Mouse (Mus musculus) limb, embryonic 14.5 days (tissue): ENCODE results near the gene Vwa3a. TPM values are rescaled to one million over a fixed set of nuclear protein-coding genes. Genes with fewer than 3 reads are reported as not detected.

ENCODE experiments used
- ATAC-seq: fragments of 200-750 bp; cut with Nextera tagmentation; 2 replicates; pipeline ENCODE4 v1.8.0; 2017; ENCODE audit warnings: low read depth, moderate number of reproducible peaks, moderate TSS enrichment; ENCODE audit not compliant: low FRiP score
- DNase-seq: peaks from one replicate; pipeline ENCODE4 v3.0.0-alpha.2; 2015; ENCODE audit warnings: low spot score
- H3K27ac ChIP-seq: fragments of 300-500 bp; sonication (generic); replicated peaks from 2 replicates; pipeline ENCODE4 v1.5.1; 2014; ENCODE audit warnings: low read depth, mild to moderate bottlenecking, low read length, moderate library complexity, mixed read lengths
- H3K27me3 ChIP-seq: fragments of 300-500 bp; sonication (generic); 2 replicates; pipeline ENCODE4 v1.6.1; 2014; ENCODE audit warnings: low read length, mixed read lengths; ENCODE audit not compliant: control insufficient read depth, insufficient read depth
- H3K36me3 ChIP-seq: fragments of 300-500 bp; sonication (generic); 2 replicates; pipeline ENCODE4 v1.6.1; 2014; ENCODE audit warnings: mild to moderate bottlenecking, low read length, moderate library complexity, mixed read lengths; ENCODE audit not compliant: control insufficient read depth, insufficient read depth
- H3K4me1 ChIP-seq: fragments of 300-500 bp; sonication (generic); 2 replicates; pipeline ENCODE4 v1.6.1; 2014; ENCODE audit warnings: antibody characterized with exemption, low read length, mixed read lengths; ENCODE audit not compliant: control insufficient read depth, insufficient read depth
- H3K4me2 ChIP-seq: fragments of 300-500 bp; sonication (generic); replicated peaks from 2 replicates; pipeline ENCODE4 v1.6.1; 2014; ENCODE audit warnings: low read depth, mild to moderate bottlenecking, low read length, moderate library complexity; ENCODE audit not compliant: severe bottlenecking
- H3K4me3 ChIP-seq: fragments of 300-500 bp; sonication (generic); replicated peaks from 2 replicates; pipeline ENCODE4 v1.5.1; 2014; ENCODE audit warnings: low read length
- H3K9ac ChIP-seq: fragments of 300-500 bp; sonication (generic); 2 replicates; pipeline ENCODE4 v1.6.1; 2014; ENCODE audit warnings: mild to moderate bottlenecking, low read depth, low read length, moderate library complexity; ENCODE audit not compliant: severe bottlenecking
- H3K9me3 ChIP-seq: fragments of 300-500 bp; sonication (generic); 2 replicates; pipeline ENCODE4 v1.6.1; 2016; ENCODE audit warnings: low read length; ENCODE audit not compliant: control insufficient read depth
- POLR2A ChIP-seq: fragments of 200-500 bp; IDR thresholded peaks from 2 replicates; pipeline ENCODE4 v1.8.0; 2012; ENCODE audit warnings: inconsistent platforms, mild to moderate bottlenecking, moderate library complexity, borderline replicate concordance; ENCODE audit not compliant: insufficient read depth, insufficient read length; ENCODE audit errors: extremely low read depth
- WGBS: fragments of 180-500 bp; shearing (Covaris S2); extraction: QIAGEN DNeasy Blood & Tissue Kit; methylation state at CpG from one replicate; pipeline ENCODE4 v1.1.7; 2014; 5-methylcytosine and 5-hydroxymethylcytosine counted together
- polyA plus RNA-seq, 2 experiments: library from polyadenylated mRNA; depleted of rRNA in 1 of 2; stranded (reverse) in 1 of 2; unstranded in 1 of 2; fragments of >200 nt; fragmentation: Nextera tagmentation in 1 of 2; extraction: Ambion mirVana in 1 of 2; gene quantifications; 2 replicates each; pipeline versions ENCODE4 v1.2.1 to v1.2.3; 2012 to 2014

Vwa3a gene
- polyA plus RNA-seq, 2 experiments: 0.10 to 0.19 TPM

DNA sequence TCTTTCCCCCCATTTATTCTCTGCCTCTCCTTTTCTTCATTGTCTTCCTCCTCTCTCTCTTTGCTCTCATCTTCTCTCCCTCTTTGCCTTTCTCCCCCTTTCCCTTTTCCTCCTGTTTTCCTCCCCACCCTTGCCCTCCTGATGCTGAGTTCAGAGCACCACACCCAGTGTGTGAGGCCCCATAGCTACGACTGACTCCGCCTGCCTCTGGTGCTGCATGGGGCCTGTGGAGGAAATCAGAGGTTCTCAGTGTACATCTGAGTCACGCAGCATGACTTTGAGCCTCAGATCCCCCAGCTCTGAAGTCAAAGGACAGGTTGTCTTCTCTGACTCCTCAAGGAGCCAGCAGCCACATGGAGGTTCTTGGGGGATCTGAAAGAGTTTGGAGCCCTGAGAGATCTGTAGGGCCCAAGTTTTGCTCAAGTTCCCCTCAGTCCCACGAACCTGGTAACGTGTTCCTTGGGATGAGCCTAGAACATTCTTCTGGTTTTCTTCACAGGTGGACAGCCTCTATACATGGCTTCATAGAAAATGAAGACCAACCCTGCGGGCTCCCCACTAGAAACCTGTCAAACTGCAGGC is 72.8 kb downstream of the Vwa3a start, which contains the start of gene Gm5737:
TSS of gene Gm5737 (plus strand) at position 532 of the 582 bp plus-strand sequence.
- Histone ChIP-seq H3K4me3 (no peak within 1 kb of the TSS), H3K36me3 (no peaks in the 10 kb centered on the region), H3K4me1 (peaks cover 3% of the 10 kb centered on the region; the same call in 1 of the 2 replicates), H3K9me3 (no peaks in the 10 kb centered on the region), H3K27ac (no peak within 1 kb of the TSS), H3K4me2 (no peak within 1 kb of the TSS), H3K27me3 (no peaks in the 10 kb centered on the region), H3K9ac (no peak within 1 kb of the TSS)
- WGBS: 78% methylated on average over 6 of the region's 6 CpGs
- no peak for ATAC-seq
- DNase-seq: no peak
- TF ChIP-seq POLR2A: no peak

DNA sequence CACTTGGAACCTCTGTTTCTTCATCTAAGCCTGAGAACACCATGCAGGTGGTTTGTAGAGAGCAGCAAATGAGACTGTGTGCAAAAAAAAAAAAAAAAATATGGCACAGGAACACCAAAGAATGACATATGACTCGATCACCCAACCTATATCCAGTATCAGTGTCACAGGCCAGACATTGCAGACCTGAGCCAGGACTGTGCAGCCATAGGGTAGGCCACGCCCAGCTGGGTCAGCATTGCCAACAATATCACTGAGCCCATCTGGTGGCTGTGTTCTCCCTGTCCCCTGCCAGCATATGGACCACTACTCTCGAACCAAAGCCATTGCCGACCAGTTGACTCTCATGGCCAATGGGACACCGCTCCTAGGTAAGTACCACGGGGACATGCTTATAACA is 78.4 kb downstream of the Vwa3a start:
- H3K4me3 ChIP-seq: no peak overlapping the region
- H3K9ac ChIP-seq: no peak overlapping the region
- no peaks in the 10 kb centered on the region for H3K4me1 ChIP-seq
- H3K9me3 ChIP-seq: no peaks in the 10 kb centered on the region
- no peak overlapping the region for H3K4me2 ChIP-seq
- TF ChIP-seq POLR2A: no peak
- H3K27me3 ChIP-seq: no peaks in the 10 kb centered on the region
- ATAC-seq (no peak), DNase-seq (no peak)
- WGBS: 83% methylated on average over 6 of the region's 6 CpGs
- H3K36me3 ChIP-seq: no peaks in the 10 kb centered on the region
- H3K27ac ChIP-seq: no peak overlapping the region

DNA sequence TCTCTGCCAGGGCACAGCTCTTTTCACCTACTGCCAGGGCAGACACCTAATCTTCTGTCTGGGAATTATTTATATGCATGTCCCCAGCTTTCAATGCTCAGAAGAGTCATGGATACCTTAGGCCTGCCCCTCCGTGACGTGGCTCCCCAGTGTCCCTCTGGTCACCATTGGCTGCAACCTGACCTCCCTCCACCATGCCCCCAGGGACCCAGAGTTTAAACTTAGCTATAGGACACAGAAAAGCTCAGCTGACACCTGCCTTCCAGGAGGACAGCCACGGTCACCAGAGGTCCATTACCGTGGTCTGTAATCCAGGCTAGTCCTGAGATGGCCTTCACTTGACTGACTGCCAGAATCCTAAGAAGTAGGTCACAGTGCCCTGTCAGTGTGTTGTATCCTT is 80.3 kb downstream of the Vwa3a start:
- no peak overlapping the region for H3K27ac ChIP-seq

DNA sequence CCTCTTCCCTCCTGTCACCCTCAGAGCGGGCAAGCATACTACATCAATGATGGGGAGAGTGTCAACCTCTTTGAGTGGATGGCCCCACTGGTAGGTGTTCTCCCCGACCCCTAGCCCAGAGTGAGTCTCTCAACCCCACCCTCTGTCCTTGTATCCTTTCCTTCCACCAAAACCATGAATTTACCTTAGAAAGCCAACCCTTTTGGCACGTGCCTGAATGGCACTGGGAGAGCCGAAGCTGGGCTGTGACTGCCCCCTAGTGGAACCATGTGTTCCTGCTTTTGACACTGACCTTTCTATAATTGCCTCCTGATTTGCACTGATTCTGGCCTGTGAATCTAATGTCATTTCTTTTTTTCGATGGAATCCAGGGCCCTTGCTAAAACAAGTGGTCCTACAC is 84.1 kb downstream of the Vwa3a start:
- H3K27ac ChIP-seq: no peak overlapping the region
- WGBS: 27% methylated on average over 5 of the region's 5 CpGs
- ATAC-seq (0 out of 2 replicates have a peak, but pooled peaks have one; percentile 39), DNase-seq (peak; percentile 75)
- no peak overlapping the region for H3K9ac ChIP-seq
- no peaks in the 10 kb centered on the region for H3K4me1 ChIP-seq
- no peak overlapping the region for H3K4me2 ChIP-seq
- no peaks in the 10 kb centered on the region for H3K36me3 ChIP-seq
- TF ChIP-seq POLR2A: no peak
- no peaks in the 10 kb centered on the region for H3K27me3 ChIP-seq
- no peak overlapping the region for H3K4me3 ChIP-seq
- no peaks in the 10 kb centered on the region for H3K9me3 ChIP-seq

More for the DNA sequence above, 80.3 kb downstream of the Vwa3a start:
- ATAC-seq (no peak), DNase-seq (no peak)
- Histone ChIP-seq H3K9ac (no peak overlapping the region), H3K27me3 (no peaks in the 10 kb centered on the region), H3K36me3 (no peaks in the 10 kb centered on the region), H3K4me1 (no peaks in the 10 kb centered on the region), H3K4me2 (no peak overlapping the region), H3K4me3 (no peak overlapping the region), H3K9me3 (no peaks in the 10 kb centered on the region)
- no peak for TF ChIP-seq POLR2A
- 87% methylated on average over 4 of the region's 4 CpGs for WGBS

DNA sequence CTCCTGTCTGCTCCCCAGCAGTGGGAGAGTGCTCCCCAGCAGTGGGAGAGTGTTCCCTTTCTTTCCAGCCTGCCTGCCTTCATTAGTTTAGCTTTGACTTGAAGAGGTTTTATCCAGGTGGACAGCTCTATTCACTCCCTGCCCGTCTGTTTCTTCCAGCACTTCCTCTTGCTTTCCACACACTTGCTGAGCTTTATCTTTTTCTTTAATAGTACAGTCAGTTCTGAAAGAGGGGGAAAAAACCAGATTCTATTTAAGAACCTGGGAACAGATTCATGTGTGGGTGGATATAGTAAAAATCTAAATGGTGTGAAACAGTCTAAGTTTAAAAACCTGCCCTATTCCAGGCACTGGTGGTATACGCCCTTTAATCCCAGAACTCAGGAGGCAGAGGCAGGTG is 86.0 kb downstream of the Vwa3a start:
- ATAC-seq (no peak), DNase-seq (no peak)
- Histone ChIP-seq H3K4me2 (no peak overlapping the region), H3K36me3 (no peaks in the 10 kb centered on the region), H3K4me3 (no peak overlapping the region), H3K9me3 (no peaks in the 10 kb centered on the region), H3K4me1 (no peaks in the 10 kb centered on the region), H3K27me3 (no peaks in the 10 kb centered on the region), H3K27ac (no peak overlapping the region), H3K9ac (no peak overlapping the region)
- 75% methylated on average over 2 of the region's 2 CpGs for WGBS
- no peak for TF ChIP-seq POLR2A
